Mouse (Mus musculus) liver, postnatal 0 days (tissue): ENCODE measurements at regions not wholly inside any gene's neighbourhood (a gene's known extent, or its start where the extent isn't known, plus 50 kb on each side); places are given as distances from the start of the nearest gene placed in this dataset.

Experiments used
- ATAC-seq: fragments of 200-750 bp; cut with Nextera tagmentation; 2 replicates; pipeline ENCODE4 v1.8.0; 2017; ENCODE audit warnings: mild to moderate bottlenecking, moderate library complexity
- DNase-seq: peaks from one replicate; pipeline ENCODE4 v3.0.0-alpha.2; 2016
- H3K27ac ChIP-seq: fragments of 300-500 bp; sonication (generic); 2 replicates; pipeline ENCODE4 v1.5.1; 2014; ENCODE audit warnings: antibody characterized with exemption, moderate library complexity, mild to moderate bottlenecking, low read depth
- H3K27me3 ChIP-seq: fragments of 300-500 bp; sonication (generic); 2 replicates; pipeline ENCODE4 v1.6.1; 2014; ENCODE audit warnings: low read length, control low read depth, mixed read lengths; ENCODE audit not compliant: insufficient read depth
- H3K36me3 ChIP-seq: fragments of 300-500 bp; sonication (generic); replicated peaks from 2 replicates; pipeline ENCODE4 v1.6.1; 2014; ENCODE audit warnings: mild to moderate bottlenecking, control low read depth, low read length, moderate library complexity, mixed read lengths; ENCODE audit not compliant: insufficient read depth
- H3K4me1 ChIP-seq: fragments of 300-500 bp; sonication (generic); 2 replicates; pipeline ENCODE4 v1.6.1; 2014; ENCODE audit warnings: antibody characterized with exemption, mild to moderate bottlenecking, control low read depth; ENCODE audit not compliant: insufficient read depth
- H3K4me2 ChIP-seq: fragments of 300-500 bp; sonication (generic); 2 replicates; pipeline ENCODE4 v1.6.1; 2014; ENCODE audit warnings: low read depth, mild to moderate bottlenecking, low read length, moderate library complexity, mixed read lengths
- H3K4me3 ChIP-seq: fragments of 300-500 bp; sonication (generic); 2 replicates; pipeline ENCODE4 v1.5.1; 2014; ENCODE audit warnings: low read depth, low read length
- H3K9ac ChIP-seq: fragments of 300-500 bp; sonication (generic); replicated peaks from 2 replicates; pipeline ENCODE4 v1.6.1; 2014; ENCODE audit warnings: mild to moderate bottlenecking, moderate library complexity
- H3K9me3 ChIP-seq: fragments of 300-500 bp; sonication (generic); 2 replicates; pipeline ENCODE4 v1.6.1; 2016; ENCODE audit warnings: mild to moderate bottlenecking, control low read depth, low read length, mixed read lengths
- CTCF ChIP-seq: sonication (generic); IDR thresholded peaks from 2 replicates; pipeline ENCODE4 v1.5.1; 2016; ENCODE audit warnings: antibody characterized with exemption, low read depth
- EP300 ChIP-seq: IDR thresholded peaks from 2 replicates; pipeline ENCODE4 v1.6.1; 2016; ENCODE audit warnings: antibody characterized with exemption, low read depth, mild to moderate bottlenecking
- WGBS: fragments of 180-500 bp; shearing (Covaris S2); extraction: QIAGEN DNeasy Blood & Tissue Kit; methylation state at CpG from one replicate; pipeline ENCODE4 v1.1.7; 2014; ENCODE audit not compliant: insufficient replicate concordance; 5-methylcytosine and 5-hydroxymethylcytosine counted together

- no peak for ATAC-seq
- 50% methylated on average over 3 of the region's 3 CpGs for WGBS
These were observed 276.3 kb upstream of the Plxna2 start for GRCm38 (mm10) chr1:194341758-194342157.

GRCm38 (mm10) chr1:194334752-194335719 is 283.0 kb upstream of the Plxna2 start:
- no peak overlapping the region for H3K9ac ChIP-seq
- no peaks in the 10 kb centered on the region for H3K4me1 ChIP-seq
- ATAC-seq: no peak
- no peaks in the 10 kb centered on the region for H3K27me3 ChIP-seq
- TF ChIP-seq CTCF: no peak
- TF ChIP-seq EP300: no peak
- no peaks in the 10 kb centered on the region for H3K36me3 ChIP-seq
- no peaks in the 10 kb centered on the region for H3K9me3 ChIP-seq
- DNase-seq: no peak
- H3K4me3 ChIP-seq: no peak overlapping the region
- H3K27ac ChIP-seq: no peak overlapping the region
- 73% methylated on average over 5 of the region's 5 CpGs for WGBS
- H3K4me2 ChIP-seq: no peak overlapping the region

More at GRCm38 (mm10) chr1:194341758-194342157, 276.3 kb upstream of the Plxna2 start:
- Histone ChIP-seq H3K27me3 (no peaks in the 10 kb centered on the region), H3K27ac (no peak overlapping the region), H3K9me3 (no peaks in the 10 kb centered on the region), H3K36me3 (no peaks in the 10 kb centered on the region), H3K4me1 (peaks cover 4% of the 10 kb centered on the region), H3K4me2 (no peak overlapping the region), H3K4me3 (no peak overlapping the region), H3K9ac (no peak overlapping the region)
- no peak for DNase-seq
- TF ChIP-seq CTCF (no peak), EP300 (no peak)

- Histone ChIP-seq H3K36me3 (no peaks in the 10 kb centered on the region), H3K9ac (no peak overlapping the region), H3K4me2 (no peak overlapping the region), H3K27me3 (no peaks in the 10 kb centered on the region), H3K4me3 (no peak overlapping the region), H3K9me3 (no peaks in the 10 kb centered on the region), H3K4me1 (no peaks in the 10 kb centered on the region), H3K27ac (no peak overlapping the region)
- no peak for TF ChIP-seq EP300
- no peak for TF ChIP-seq CTCF
- no peak for ATAC-seq
- no peak for DNase-seq
These were observed 285.4 kb upstream of the Plxna2 start for GRCm38 (mm10) chr1:194332639-194333038.

- TF ChIP-seq EP300 (no peak), CTCF (no peak)
- Histone ChIP-seq H3K27me3 (no peaks in the 10 kb centered on the region), H3K4me3 (no peak overlapping the region), H3K9ac (no peak overlapping the region), H3K4me1 (no peaks in the 10 kb centered on the region), H3K36me3 (no peaks in the 10 kb centered on the region), H3K4me2 (no peak overlapping the region), H3K9me3 (no peaks in the 10 kb centered on the region), H3K27ac (no peak overlapping the region)
- 84% methylated on average over 1 of the region's 1 CpGs for WGBS
- DNase-seq (no peak), ATAC-seq (no peak)
These were observed 287.5 kb upstream of the Plxna2 start for GRCm38 (mm10) chr1:194330471-194330870.

- ATAC-seq (no peak), DNase-seq (no peak)
- Histone ChIP-seq H3K9me3 (no peaks in the 10 kb centered on the region), H3K4me1 (no peaks in the 10 kb centered on the region), H3K4me3 (no peak overlapping the region), H3K9ac (no peak overlapping the region), H3K4me2 (no peak overlapping the region), H3K27me3 (no peaks in the 10 kb centered on the region), H3K27ac (no peak overlapping the region), H3K36me3 (no peaks in the 10 kb centered on the region)
- no peak for TF ChIP-seq CTCF
- TF ChIP-seq EP300: no peak
- 57% methylated on average over 3 of the region's 3 CpGs for WGBS
These were observed 297.5 kb upstream of the Plxna2 start for GRCm38 (mm10) chr1:194320320-194321036.

GRCm38 (mm10) chr1:194318351-194318750 is 299.7 kb upstream of the Plxna2 start:
- no peak for DNase-seq
- no peaks in the 10 kb centered on the region for H3K27me3 ChIP-seq
- no peaks in the 10 kb centered on the region for H3K36me3 ChIP-seq
- H3K9ac ChIP-seq: no peak overlapping the region
- H3K4me1 ChIP-seq: no peaks in the 10 kb centered on the region
- TF ChIP-seq CTCF: no peak
- 0 out of 2 replicates have a peak, but pooled peaks have one; percentile 11 for TF ChIP-seq EP300
- peak; percentile 50; the same call in 1 of the 2 replicates for ATAC-seq
- no peak overlapping the region for H3K4me2 ChIP-seq
- H3K9me3 ChIP-seq: no peaks in the 10 kb centered on the region
- H3K4me3 ChIP-seq: no peak overlapping the region
- no peak overlapping the region for H3K27ac ChIP-seq
